Mouse (Mus musculus): ENCODE results near the gene Hmbs.

Hmbs gene

GRCm38 (mm10) chr9:44343781-44344421, at the start of gene Hmbs:
Gene Hmbs, minus strand, starts transcription at chr9:44344228.
- CTCF ChIA-PET = interaction anchor here (0.6 to 1.9 kb wide), 19 partner anchors 8 to 235 kb away, joined by 3 to 13 read pairs (median 4); partner anchors contain the start of genes Vps11 (in 3 of the 4), Dpagt1 (in 1 of the 4), H2afx (in 1 of the 4) and Hyou1 (in 1 of the 4)
- POLR2A ChIA-PET = interaction anchor here (0.6 to 8.5 kb wide), 68 partner anchors 9 to 923 kb away, joined by 3 to 446 read pairs (median 5); partner anchors contain the start of genes C2cd2l (in 4 of the 4), H2afx (in 4 of the 4), Dpagt1 (in 3 of the 4) and Hyou1 (in 3 of the 4)

GRCm38 (mm10) chr9:44391466-44391865, 47.4 kb upstream of the Hmbs start:
- POLR2A ChIA-PET = interaction anchor here in 2 of 4 experiments (0.6 to 4.2 kb wide), 5 partner anchors 12 to 54 kb away, joined by 3 to 19 read pairs (median 7); partner anchors contain the start of gene Hyou1 (in 2 of the 2)
- CTCF ChIA-PET = interaction anchor here in 2 of 4 experiments (1.0 kb wide), 2 partner anchors 12 to 27 kb away, joined by 3 to 4 read pairs; no protein-coding TSS in a partner anchor

- POLR2A ChIA-PET = interaction anchor here in 3 of 4 experiments (0.6 to 4.1 kb wide), 18 partner anchors 7 to 90 kb away, joined by 3 to 43 read pairs (median 5); partner anchors contain the start of genes H2afx (in 2 of the 3), Hyou1 (in 2 of the 3), Trappc4 (in 2 of the 3) and Hmbs (in 1 of the 3)
- CTCF ChIA-PET = interaction anchor here in 3 of 4 experiments (0.6 to 2.2 kb wide), 9 partner anchors 10 to 280 kb away, joined by 3 to 9 read pairs (median 5); partner anchors contain the start of genes Hyou1 (in 2 of the 3), C2cd2l (in 1 of the 3) and Vps11 (in 1 of the 3)
Measured at GRCm38 (mm10) chr9:44389273-44389672, 45.2 kb upstream of the Hmbs start.

GRCm38 (mm10) chr9:44387221-44387620, 43.2 kb upstream of the Hmbs start:
- ChIA-PET POLR2A (interaction anchor here in 3 of 4 experiments (0.7 to 4.1 kb wide), 22 partner anchors 8 to 153 kb away, joined by 3 to 43 read pairs (median 6); partner anchors contain the start of genes Slc37a4 (in 3 of the 3), Ccdc84 (in 2 of the 3), H2afx (in 2 of the 3) and Hyou1 (in 2 of the 3)), CTCF (interaction anchor here in 2 of 4 experiments (0.5 to 2.2 kb wide), 5 partner anchors 8 to 311 kb away, joined by 3 to 9 read pairs (median 4); partner anchors contain the start of genes Hyou1 (in 1 of the 2) and Vps11 (in 1 of the 2))

GRCm38 (mm10) chr9:44384596-44384995, 40.6 kb upstream of the Hmbs start:
- ChIA-PET CTCF (interaction anchor here in 3 of 4 experiments (0.5 to 1.3 kb wide), 4 partner anchors 23 to 664 kb away, joined by 3 to 4 read pairs (median 3); partner anchors contain the start of gene Vps11 (in 1 of the 3)), POLR2A (interaction anchor here in 3 of 4 experiments (0.6 to 12.1 kb wide), 21 partner anchors 9 to 79 kb away, joined by 3 to 160 read pairs (median 4); partner anchors contain the start of genes Vps11 (in 3 of the 3), Rps25 (in 2 of the 3), Slc37a4 (in 2 of the 3) and C2cd2l (in 1 of the 3))

- POLR2A ChIA-PET = interaction anchor here (0.6 to 12.1 kb wide), 77 partner anchors 8 to 388 kb away, joined by 3 to 160 read pairs (median 7); partner anchors contain the start of genes Vps11 (in 4 of the 4), Cbl (in 3 of the 4), Ccdc84 (in 3 of the 4) and H2afx (in 3 of the 4)
- CTCF ChIA-PET = interaction anchor here (0.6 to 2.0 kb wide), 20 partner anchors 9 to 286 kb away, joined by 3 to 29 read pairs (median 4); partner anchors contain the start of genes Vps11 (in 3 of the 4), Bcl9l (in 1 of the 4), Ccdc84 (in 1 of the 4) and H2afx (in 1 of the 4)
Measured at GRCm38 (mm10) chr9:44379862-44380261, 35.8 kb upstream of the Hmbs start.

GRCm38 (mm10) chr9:44379054-44379834, 35.2 kb upstream of the Hmbs start, which contains the start of gene Hyou1:
Gene Hyou1, plus strand, starts transcription at chr9:44379490.
- ChIA-PET CTCF (interaction anchor here (0.5 to 2.0 kb wide), 29 partner anchors 9 to 285 kb away, joined by 3 to 29 read pairs (median 4); partner anchors contain the start of genes Vps11 (in 3 of the 4), Bcl9l (in 1 of the 4), C2cd2l (in 1 of the 4) and Ccdc84 (in 1 of the 4)), POLR2A (interaction anchor here (0.5 to 12.1 kb wide), 104 partner anchors 9 to 395 kb away, joined by 3 to 160 read pairs (median 5); partner anchors contain the start of genes Vps11 (in 4 of the 4), Cbl (in 3 of the 4), Ccdc84 (in 3 of the 4) and H2afx (in 3 of the 4))

GRCm38 (mm10) chr9:44378153-44378730, 34.2 kb upstream of the Hmbs start:
- ChIA-PET CTCF (interaction anchor here in 3 of 4 experiments (0.9 to 2.0 kb wide), 11 partner anchors 10 to 284 kb away, joined by 3 to 29 read pairs (median 6); partner anchors contain the start of genes C2cd2l (in 1 of the 3), Ccdc84 (in 1 of the 3) and Vps11 (in 1 of the 3)), POLR2A (interaction anchor here in 3 of 4 experiments (0.5 to 12.1 kb wide), 66 partner anchors 10 to 389 kb away, joined by 3 to 160 read pairs (median 10); partner anchors contain the start of genes Cbl (in 3 of the 3), H2afx (in 3 of the 3), Hmbs (in 3 of the 3) and Slc37a4 (in 3 of the 3))

GRCm38 (mm10) chr9:44377335-44377734, 33.3 kb upstream of the Hmbs start:
- ChIA-PET CTCF (interaction anchor here in 2 of 4 experiments (0.6 to 1.3 kb wide), 4 partner anchors 13 to 1420 kb away, joined by 3 to 4 read pairs (median 3); partner anchors contain the start of gene Slc37a4 (in 1 of the 2)), POLR2A (interaction anchor here (0.6 to 12.1 kb wide), 15 partner anchors 11 to 128 kb away, joined by 3 to 160 read pairs (median 3); partner anchors contain the start of genes Vps11 (in 2 of the 4), H2afx (in 1 of the 4), Rps25 (in 1 of the 4) and Slc37a4 (in 1 of the 4))

GRCm38 (mm10) chr9:44376141-44376540, 32.1 kb upstream of the Hmbs start:
- ChIA-PET POLR2A (interaction anchor here in 2 of 4 experiments (0.6 to 12.1 kb wide), 7 partner anchors 8 to 177 kb away, joined by 3 to 160 read pairs (median 13); partner anchors contain the start of genes H2afx (in 2 of the 2), Rps25 (in 1 of the 2), Trappc4 (in 1 of the 2) and Vps11 (in 1 of the 2)), CTCF (no interaction called here)

- POLR2A ChIA-PET = interaction anchor here in 2 of 4 experiments (0.9 to 1.6 kb wide), 4 partner anchors 9 to 12 kb away, joined by 3 to 9 read pairs (median 5); partner anchors contain the start of gene Vps11 (in 2 of the 2)
- CTCF ChIA-PET = interaction anchor here in 1 of 4 experiments (0.6 to 1.2 kb wide), 3 partner anchors 9 to 213 kb away, joined by 3 to 18 read pairs (median 8); partner anchors contain the start of gene Vps11
Measured at GRCm38 (mm10) chr9:44373386-44373785, 29.4 kb upstream of the Hmbs start.

GRCm38 (mm10) chr9:44364480-44364879, 20.5 kb upstream of the Hmbs start:
- POLR2A ChIA-PET = interaction anchor here in 3 of 4 experiments (0.5 to 8.7 kb wide), 19 partner anchors 9 to 307 kb away, joined by 3 to 120 read pairs (median 3); partner anchors contain the start of genes Hyou1 (in 3 of the 3), H2afx (in 2 of the 3), Dpagt1 (in 1 of the 3) and Hmbs (in 1 of the 3)
- CTCF ChIA-PET = interaction anchor here in 3 of 4 experiments (0.5 to 2.0 kb wide), 17 partner anchors 9 to 291 kb away, joined by 3 to 18 read pairs (median 3); partner anchors contain the start of genes Hmbs (in 2 of the 3), Hyou1 (in 2 of the 3) and Ccdc84 (in 1 of the 3)

- CTCF ChIA-PET = interaction anchor here (0.6 to 2.6 kb wide), 61 partner anchors 9 to 965 kb away, joined by 3 to 29 read pairs (median 4); partner anchors contain the start of genes Hyou1 (in 3 of the 4), Bcl9l (in 2 of the 4), H2afx (in 2 of the 4) and Hmbs (in 2 of the 4)
- POLR2A ChIA-PET = interaction anchor here (0.6 to 8.7 kb wide), 97 partner anchors 8 to 1677 kb away, joined by 3 to 120 read pairs (median 5); partner anchors contain the start of genes Hyou1 (in 4 of the 4), Cbl (in 3 of the 4), Dpagt1 (in 3 of the 4) and H2afx (in 3 of the 4)
Measured at GRCm38 (mm10) chr9:44361931-44362330, 17.9 kb upstream of the Hmbs start.

- POLR2A ChIA-PET = interaction anchor here (0.6 to 8.7 kb wide), 113 partner anchors 7 to 1677 kb away, joined by 3 to 120 read pairs (median 4); partner anchors contain the start of genes Hyou1 (in 4 of the 4), C2cd2l (in 3 of the 4), Cbl (in 3 of the 4) and Dpagt1 (in 3 of the 4)
Measured at GRCm38 (mm10) chr9:44361190-44361917, 17.3 kb upstream of the Hmbs start, which contains the start of gene Vps11. Gene Vps11, minus strand, starts transcription at chr9:44361670.

More at GRCm38 (mm10) chr9:44361190-44361917, 17.3 kb upstream of the Hmbs start, which contains the start of gene Vps11:
- CTCF ChIA-PET = interaction anchor here (0.5 to 2.6 kb wide), 71 partner anchors 8 to 965 kb away, joined by 3 to 29 read pairs (median 4); partner anchors contain the start of genes Hmbs (in 3 of the 4), Hyou1 (in 3 of the 4), Bcl9l (in 2 of the 4) and Cbl (in 2 of the 4)
